8 mouse cellular contexts compared by ENCODE assay signal in the genomic region with DNA sequence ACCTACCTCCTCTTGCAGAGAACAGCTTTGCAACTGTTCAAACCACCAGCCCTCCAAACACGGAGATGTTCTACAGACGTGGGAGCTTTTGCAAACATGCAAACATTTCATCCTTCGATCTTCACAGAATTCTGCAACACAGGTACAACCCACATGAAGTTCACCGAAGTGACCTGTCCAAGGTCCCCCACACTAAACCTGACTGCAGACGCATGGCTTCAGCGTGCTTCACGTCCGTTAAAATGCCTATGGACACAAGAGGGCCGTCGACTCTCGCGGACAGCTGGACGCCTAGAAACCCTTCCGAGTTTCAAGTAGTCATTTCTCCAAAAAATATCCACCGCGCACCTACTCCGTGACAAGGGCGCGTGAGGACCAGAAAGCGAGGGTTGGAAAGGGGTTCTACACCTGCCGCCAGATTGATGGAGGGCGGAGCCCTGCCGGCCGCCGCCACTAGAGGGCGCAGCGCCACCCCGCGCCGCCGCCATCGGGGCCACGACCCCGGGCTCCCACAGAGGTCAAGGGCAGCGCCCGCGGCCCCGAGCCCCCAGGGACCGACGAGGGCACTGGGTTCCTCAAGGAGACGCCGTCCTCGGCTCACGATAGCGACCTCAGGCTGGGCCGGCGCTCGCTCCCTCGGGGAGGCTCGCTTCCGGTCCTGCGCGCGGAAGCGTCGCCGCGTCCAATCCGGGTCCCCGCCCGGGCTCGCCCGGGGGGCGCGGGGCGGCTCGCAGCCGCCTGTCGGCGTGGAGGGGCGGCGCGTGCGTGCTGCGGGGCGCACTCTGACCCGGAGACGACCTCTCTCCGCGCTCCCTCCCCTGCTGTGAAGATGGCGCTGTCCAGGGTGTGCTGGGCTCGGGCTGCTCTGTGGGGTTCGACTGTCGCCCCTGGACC. TPM values are rescaled to one million over a fixed set of nuclear protein-coding genes. Genes with fewer than 3 reads are reported as not detected.
A peak's percentile ranks its signal among the peaks of the same experiment; 100 is the strongest.
DNase-seq lines count a peak whose midpoint lies in the region; ATAC-seq lines count a peak whose summit lies in the region.

A gene (plus strand): TSS at position 729 of the 894 bp plus-strand sequence.

- intact Hi-C loops in gastrocnemius, postnatal 14 days (cut with DNase I; ENCODE audit: low total_unique reads), result loop anchor here (5.0 kb wide), 1 partner anchor 214 kb away; no protein-coding TSS in a partner anchor

- no peaks in the 10 kb centered on the region for H3K9me3 ChIP-seq in megakaryocyte, embryonic 14.5 days

- H3K27me3 ChIP-seq in megakaryocyte, embryonic 14.5 days (replicated peaks), result no peaks in the 10 kb centered on the region

- ATAC-seq in inflammation-experienced regulatory T-cells, adult 6 months, result peak; percentile 94

- DNase-seq in adrenal gland, adult 18-20 months (ENCODE audit: low spot score in 2 of 2), result peak; percentile 87
- DNase-seq in embryo, embryonic 10.5 days (ENCODE audit: low spot score), result peak; percentile 87
- peak; percentile 90 for DNase-seq in gastrocnemius, postnatal 14 days
- DNase-seq in left cerebral cortex, adult 9 months (ENCODE audit: low spot score in 2 of 2), result peak; percentile 76 to 84
- peak; percentile 87 to 90 for DNase-seq in right cerebral cortex, adult 2 months (ENCODE audit: low spot score in 2 of 2)
- DNase-seq in urinary bladder, postnatal 10 days (ENCODE audit: low spot score), result peak; percentile 44

- H3K36me3 ChIP-seq in megakaryocyte, embryonic 14.5 days (replicated peaks; ENCODE audit: low read length), result peaks cover 34% of the 10 kb centered on the region

- peaks cover 35% of the 10 kb centered on the region for H3K4me1 ChIP-seq in megakaryocyte, embryonic 14.5 days

- H3K4me3 ChIP-seq in megakaryocyte, embryonic 14.5 days (replicated peaks), result peak within 1 kb of the TSS; percentile 98

RNA-seq across cellular contexts. Expression of the gene that starts here (rescaled TPM):
- 100 to 1,000 TPM; 147 to 279 TPM for total RNA-seq in adrenal gland, adult 18-20 months (2021)
- total RNA-seq in gastrocnemius, postnatal 14 days (2021), result 10 to 100 TPM in 1 of 2 experiments, 1 to 10 TPM in 1; 9.2 to 10.5 TPM
- 10 to 100 TPM; 24.6 to 58.8 (median 54.5) TPM for polyA plus RNA-seq in inflammation-experienced regulatory T-cells, adult 6 months (2017; shearing (Covaris generic))
- 21.1 and 42.7 TPM in 2 replicates for polyA plus RNA-seq in megakaryocyte, embryonic 14.5 days (2012; ENCODE audit: insufficient read depth, low replicate concordance)

Comparison
In these comparisons a context has a peak if more than half of its experiments do, and no peak if none do; other contexts are left out.
1. Peak in every context shown above with its lines: DNase-seq, ATAC-seq and H3K4me3 ChIP-seq.
2. RNA of the gene that starts here (total RNA-seq): 147 to 279 TPM in adrenal gland, adult 18-20 months; 9.2 to 10.5 TPM in gastrocnemius, postnatal 14 days; every median in the first group is over 10 times any median in the second.